Mouse (Mus musculus) layer of hippocampus, adult 9-10 months (tissue): ENCODE data around the gene 0610040J01Rik.

Experiments used
- DNase-seq: peaks from one replicate; pipeline ENCODE4 v3.0.0; 2022; ENCODE audit warnings: low spot score

Gene 0610040J01Rik

GRCm38 (mm10) chr5:63811819-63812508 lies at the start of gene 0610040J01Rik:
0610040J01Rik (plus strand) TSS chr5:63812363.
- DNase-seq: peak; percentile 45

- no peak for DNase-seq
Observed at GRCm38 (mm10) chr5:63765886-63766285, 46.3 kb upstream of the 0610040J01Rik start.

- peak; percentile 51 for DNase-seq
Observed at GRCm38 (mm10) chr5:63766715-63767114, 45.4 kb upstream of the 0610040J01Rik start.

DNA sequence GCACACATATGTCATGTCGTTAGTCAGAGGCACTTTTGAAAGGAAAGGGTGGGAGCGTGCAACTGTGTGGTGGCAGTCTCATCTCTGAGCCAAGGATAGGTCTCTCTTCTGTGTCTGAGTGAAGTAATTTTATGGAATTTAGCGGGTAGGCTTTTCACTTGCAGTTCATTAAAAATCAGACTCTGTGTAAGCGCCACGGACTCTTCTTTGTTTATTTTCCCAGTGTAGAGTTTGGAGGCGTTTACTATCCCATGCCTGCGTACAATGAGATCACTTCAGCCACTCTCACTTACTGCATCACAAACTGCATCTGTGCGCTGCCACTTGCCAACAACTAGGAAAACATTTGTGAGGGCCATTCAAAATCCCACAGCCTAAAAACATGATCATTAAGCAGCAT lies 44.7 kb upstream of the 0610040J01Rik start:
- DNase-seq: peak; percentile 29

- no peak for DNase-seq
Observed at GRCm38 (mm10) chr5:63768220-63768619, 43.9 kb upstream of the 0610040J01Rik start.

DNA sequence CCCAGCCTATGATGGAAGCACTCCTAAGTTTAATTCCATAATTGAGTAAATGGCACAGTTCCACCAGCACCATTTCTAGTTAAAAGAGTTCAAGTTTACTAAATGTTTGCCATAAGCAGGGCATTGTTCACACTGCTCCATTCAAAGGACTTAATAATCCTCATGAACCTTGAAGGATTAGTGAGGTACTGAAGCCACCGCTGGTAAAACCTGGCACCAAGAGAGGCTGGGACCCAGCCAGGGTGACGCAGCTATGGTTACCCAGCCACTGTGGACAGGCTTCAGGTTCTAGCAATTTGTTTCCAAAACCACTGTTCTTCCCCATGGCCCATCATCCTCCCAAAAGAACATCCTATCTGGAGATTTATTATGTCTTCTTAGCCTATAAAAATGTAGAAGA lies 39.2 kb upstream of the 0610040J01Rik start:
- no peak for DNase-seq

GRCm38 (mm10) chr5:63773603-63774002 lies 38.6 kb upstream of the 0610040J01Rik start:
- DNase-seq: no peak

DNA sequence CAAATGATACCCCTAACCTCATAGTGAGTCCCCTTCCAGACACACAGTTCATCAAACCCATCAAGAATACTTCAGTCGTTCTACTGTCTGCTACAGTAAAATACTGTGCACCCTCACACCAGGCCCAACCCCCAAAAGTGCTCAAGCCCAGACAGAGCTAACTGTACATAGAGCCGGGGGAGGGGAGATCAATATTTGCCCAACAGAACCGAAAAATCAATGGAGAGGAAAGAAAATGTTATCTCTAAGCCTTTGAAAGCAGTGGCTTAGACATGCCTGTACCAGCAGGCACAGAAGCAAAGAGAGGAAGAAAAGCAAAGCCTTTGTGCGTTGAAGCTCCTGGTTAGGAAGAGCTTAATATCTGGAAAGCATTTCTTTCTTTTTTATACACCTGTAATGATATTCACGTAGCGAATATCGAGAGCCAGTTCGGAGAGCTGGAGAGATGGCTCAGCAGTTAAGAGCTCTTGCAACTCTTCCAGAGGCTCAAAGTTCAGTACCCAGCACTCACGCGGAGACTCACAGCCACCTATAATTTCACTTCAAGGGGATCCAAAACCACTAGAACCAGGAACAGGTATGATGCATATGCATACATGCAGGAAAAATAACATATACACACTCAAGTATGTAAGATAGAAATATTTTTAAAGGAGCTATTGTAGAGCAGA lies 23.9 kb upstream of the 0610040J01Rik start:
- DNase-seq: no peak

GRCm38 (mm10) chr5:63812509-63812865 lies 324 bp downstream of the 0610040J01Rik start:
- DNase-seq: no peak

GRCm38 (mm10) chr5:63816643-63817042 lies 4.5 kb downstream of the 0610040J01Rik start:
- DNase-seq: no peak

- DNase-seq: no peak
Observed at GRCm38 (mm10) chr5:63817270-63817669, 5.1 kb downstream of the 0610040J01Rik start.

GRCm38 (mm10) chr5:63818975-63819374 lies 6.8 kb downstream of the 0610040J01Rik start:
- no peak for DNase-seq

DNA sequence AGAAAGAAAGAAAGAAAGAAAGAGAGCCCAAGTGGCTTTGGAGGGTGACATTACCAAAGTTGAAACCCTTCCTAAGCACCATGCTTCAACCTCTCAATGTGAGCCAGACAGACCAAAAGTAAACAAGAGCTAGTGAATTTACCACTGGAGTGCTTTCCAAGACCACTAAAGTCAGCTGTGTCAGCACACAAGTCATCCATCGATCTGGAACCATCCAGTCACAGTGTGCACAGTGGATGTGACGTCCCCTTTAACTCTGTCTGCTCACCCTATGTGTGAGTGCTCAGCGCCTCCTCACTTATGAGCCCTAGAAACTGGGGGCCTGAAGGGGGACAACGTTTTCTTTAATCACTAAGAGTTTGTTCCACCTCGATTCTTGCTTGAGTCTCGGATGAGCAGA lies 7.4 kb downstream of the 0610040J01Rik start:
- DNase-seq: no peak

DNA sequence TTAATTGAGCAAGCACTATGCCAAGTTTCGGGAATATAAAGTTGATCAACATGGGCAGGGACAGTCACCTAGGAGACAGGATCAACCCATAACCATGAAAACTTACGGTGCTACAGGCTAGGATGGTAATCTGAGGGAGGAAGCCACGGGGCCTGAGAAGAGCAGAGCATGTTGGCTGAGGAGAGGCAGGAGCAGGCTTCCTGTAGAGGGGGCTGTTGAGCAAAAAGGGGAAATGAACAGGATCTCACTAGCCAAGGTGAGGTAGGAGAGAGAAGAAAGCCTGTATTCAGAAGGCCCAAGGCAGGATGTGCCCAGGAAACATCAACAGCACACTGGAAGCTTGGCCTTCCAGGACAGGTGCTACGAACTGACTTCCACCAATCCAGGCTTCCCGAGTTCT lies 9.0 kb downstream of the 0610040J01Rik start:
- DNase-seq: no peak

- DNase-seq: no peak
Observed at GRCm38 (mm10) chr5:63821860-63822259, 9.7 kb downstream of the 0610040J01Rik start.

GRCm38 (mm10) chr5:63823362-63824332 lies 11.5 kb downstream of the 0610040J01Rik start:
- DNase-seq: no peak

- no peak for DNase-seq
Observed at GRCm38 (mm10) chr5:63824599-63825350, 12.6 kb downstream of the 0610040J01Rik start.

GRCm38 (mm10) chr5:63825881-63826280 lies 13.7 kb downstream of the 0610040J01Rik start:
- no peak for DNase-seq

- peak; percentile 22 for DNase-seq
Observed at GRCm38 (mm10) chr5:63827006-63827405, 14.8 kb downstream of the 0610040J01Rik start.

GRCm38 (mm10) chr5:63827415-63828053 lies 15.4 kb downstream of the 0610040J01Rik start:
- no peak for DNase-seq
